Mouse (Mus musculus) neural tube, embryonic 12.5 days (tissue): ENCODE measurements at regions not wholly inside any gene's neighbourhood (a gene's known extent, or its start where the extent isn't known, plus 50 kb on each side); places are given as distances from the start of the nearest gene placed in this dataset.
"Not testable (repeated sequence)": the region's sequence is repeated elsewhere in the genome, so short reads cannot be mapped to it uniquely, and the experiment has no call there.

Experiments
- ATAC-seq: fragments of 200-750 bp; cut with Nextera tagmentation; 2 replicates; pipeline ENCODE4 v1.8.0; 2017; ENCODE audit warnings: low read depth, mild to moderate bottlenecking, moderate TSS enrichment, moderate library complexity; ENCODE audit not compliant: low FRiP score
- H3K27ac ChIP-seq: fragments of 300-500 bp; sonication (generic); 2 replicates; pipeline ENCODE4 v1.5.1; 2016
- H3K27me3 ChIP-seq: fragments of 300-500 bp; sonication (generic); replicated peaks from 2 replicates; pipeline ENCODE4 v1.6.1; 2016; ENCODE audit warnings: mild to moderate bottlenecking
- H3K36me3 ChIP-seq: fragments of 300-500 bp; sonication (generic); 2 replicates; pipeline ENCODE4 v1.6.1; 2016; ENCODE audit warnings: mild to moderate bottlenecking
- H3K4me1 ChIP-seq: fragments of 300-500 bp; sonication (generic); 2 replicates; pipeline ENCODE4 v1.6.1; 2016
- H3K4me2 ChIP-seq: fragments of 300-500 bp; sonication (generic); replicated peaks from 2 replicates; pipeline ENCODE4 v1.6.1; 2016; ENCODE audit warnings: mild to moderate bottlenecking
- H3K4me3 ChIP-seq: fragments of 300-500 bp; sonication (generic); 2 replicates; pipeline ENCODE4 v1.5.1; 2016
- H3K9ac ChIP-seq: fragments of 300-500 bp; sonication (generic); 2 replicates; pipeline ENCODE4 v1.6.1; 2016; ENCODE audit warnings: mild to moderate bottlenecking
- H3K9me3 ChIP-seq: fragments of 300-500 bp; sonication (generic); 2 replicates; pipeline ENCODE4 v1.6.1; 2016; ENCODE audit warnings: mild to moderate bottlenecking
- WGBS: fragments of 180-500 bp; shearing (Covaris S2); methylation state at CpG from one replicate; pipeline ENCODE4 v1.1.7; 2016; 5-methylcytosine and 5-hydroxymethylcytosine counted together

GRCm38 (mm10) chr19:35150780-35151725 is 228.9 kb downstream of the Kif20b start:
- Histone ChIP-seq H3K9me3 (no peaks in the 10 kb centered on the region), H3K27ac (no peak overlapping the region), H3K36me3 (no peaks in the 10 kb centered on the region), H3K4me2 (no peak overlapping the region), H3K9ac (no peak overlapping the region), H3K27me3 (no peaks in the 10 kb centered on the region), H3K4me1 (no peaks in the 10 kb centered on the region), H3K4me3 (no peak overlapping the region)
- WGBS, result 77% methylated on average over 6 of the region's 6 CpGs
- ATAC-seq, result no peak

DNA sequence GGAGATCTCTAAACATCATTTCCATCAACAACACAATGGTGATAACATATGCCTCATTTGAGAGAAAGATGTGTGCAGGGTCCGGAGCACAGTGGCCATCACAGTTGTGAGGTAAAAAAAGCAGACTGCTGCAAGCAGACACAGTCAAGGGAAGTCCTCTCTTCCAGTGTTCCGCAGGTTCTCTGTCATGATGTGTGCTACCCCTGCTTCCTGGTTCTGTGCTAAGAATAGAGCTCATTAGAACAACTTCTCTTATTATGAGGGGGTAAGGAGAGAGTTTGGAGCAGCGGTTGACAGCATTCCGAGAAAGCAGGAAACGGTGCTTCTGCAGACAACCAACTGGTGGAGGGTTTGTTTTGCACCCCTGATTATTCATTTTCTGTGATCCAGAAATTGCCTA is 229.7 kb downstream of the Kif20b start:
- Histone ChIP-seq H3K27me3 (no peaks in the 10 kb centered on the region), H3K27ac (no peak overlapping the region), H3K4me2 (no peak overlapping the region), H3K4me3 (no peak overlapping the region), H3K4me1 (no peaks in the 10 kb centered on the region), H3K9ac (no peak overlapping the region), H3K9me3 (no peaks in the 10 kb centered on the region), H3K36me3 (no peaks in the 10 kb centered on the region)
- WGBS, result 87% methylated on average over 5 of the region's 5 CpGs
- no peak for ATAC-seq

DNA sequence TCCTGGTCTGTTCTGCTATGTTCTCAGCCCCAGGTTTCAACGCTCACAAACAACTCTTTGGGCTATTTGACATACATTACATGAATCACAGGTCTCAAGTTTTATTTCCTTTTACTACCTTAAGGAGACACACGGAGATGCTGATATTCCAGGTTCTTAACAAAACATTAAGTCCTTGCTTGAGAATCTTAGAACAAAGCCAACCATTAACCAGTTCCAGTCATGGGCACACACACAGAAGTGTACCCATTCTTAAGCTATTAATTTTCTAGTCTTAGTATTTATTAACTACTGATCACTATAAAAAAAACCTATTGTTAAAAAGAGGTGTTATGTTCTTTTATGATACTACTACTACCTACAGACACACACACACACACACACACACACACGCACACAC is 235.7 kb downstream of the Kif20b start:
- no peaks in the 10 kb centered on the region for H3K36me3 ChIP-seq
- no peak overlapping the region for H3K4me2 ChIP-seq
- H3K4me3 ChIP-seq, result no peak overlapping the region
- H3K27me3 ChIP-seq, result no peaks in the 10 kb centered on the region
- no peaks in the 10 kb centered on the region for H3K9me3 ChIP-seq
- no peaks in the 10 kb centered on the region for H3K4me1 ChIP-seq
- no peak for ATAC-seq
- H3K27ac ChIP-seq, result no peak overlapping the region
- WGBS, result 95% methylated on average over 3 of the region's 3 CpGs
- H3K9ac ChIP-seq, result no peak overlapping the region

GRCm38 (mm10) chr19:35164727-35165126 is 242.6 kb downstream of the Kif20b start:
- H3K27me3 ChIP-seq, result no peaks in the 10 kb centered on the region
- no peaks in the 10 kb centered on the region for H3K4me1 ChIP-seq
- ATAC-seq, result no peak
- H3K27ac ChIP-seq, result no peak overlapping the region
- WGBS, result 87% methylated on average over 2 of the region's 2 CpGs
- no peaks in the 10 kb centered on the region for H3K9me3 ChIP-seq
- no peak overlapping the region for H3K4me2 ChIP-seq
- no peak overlapping the region for H3K9ac ChIP-seq
- H3K4me3 ChIP-seq, result no peak overlapping the region
- H3K36me3 ChIP-seq, result no peaks in the 10 kb centered on the region

GRCm38 (mm10) chr19:35170554-35170953 is 248.4 kb downstream of the Kif20b start:
- Histone ChIP-seq H3K27ac (no peak overlapping the region), H3K4me2 (no peak overlapping the region), H3K9ac (no peak overlapping the region), H3K4me1 (no peaks in the 10 kb centered on the region), H3K36me3 (no peaks in the 10 kb centered on the region), H3K27me3 (no peaks in the 10 kb centered on the region), H3K9me3 (no peaks in the 10 kb centered on the region), H3K4me3 (no peak overlapping the region)
- no peak for ATAC-seq
- WGBS, result 57% methylated on average over 2 of the region's 2 CpGs

DNA sequence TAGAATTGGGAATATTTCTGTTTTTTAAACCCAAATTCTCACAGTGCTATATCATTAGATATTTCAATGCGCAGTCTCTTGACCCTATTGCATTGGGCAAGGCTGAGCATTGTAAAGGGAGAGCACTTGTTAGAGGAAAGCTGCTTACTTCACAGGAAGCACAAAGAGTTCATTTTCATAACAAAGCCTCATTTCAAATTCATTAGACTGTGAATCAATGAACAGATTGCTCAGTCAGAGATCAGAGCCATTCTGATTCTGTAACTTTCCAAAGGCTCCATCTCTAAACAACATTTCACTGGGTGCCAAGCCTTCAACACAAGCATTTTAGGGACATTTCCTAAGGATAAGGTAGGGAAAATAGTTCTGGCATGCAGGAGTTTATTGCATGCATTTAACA is 257.9 kb downstream of the Kif20b start:
- no peak overlapping the region for H3K27ac ChIP-seq
- H3K9me3 ChIP-seq, result no peaks in the 10 kb centered on the region
- ATAC-seq, result no peak
- H3K36me3 ChIP-seq, result no peaks in the 10 kb centered on the region
- no peak overlapping the region for H3K9ac ChIP-seq
- H3K4me1 ChIP-seq, result no peaks in the 10 kb centered on the region
- no peak overlapping the region for H3K4me2 ChIP-seq
- no peak overlapping the region for H3K4me3 ChIP-seq
- 75% methylated on average over 1 of the region's 1 CpGs for WGBS
- no peaks in the 10 kb centered on the region for H3K27me3 ChIP-seq

GRCm38 (mm10) chr19:35205557-35206239 is 283.5 kb downstream of the Kif20b start:
- Histone ChIP-seq H3K27ac (no peak overlapping the region), H3K27me3 (no peaks in the 10 kb centered on the region), H3K36me3 (no peaks in the 10 kb centered on the region), H3K4me1 (no peaks in the 10 kb centered on the region), H3K9me3 (no peaks in the 10 kb centered on the region), H3K9ac (no peak overlapping the region), H3K4me3 (no peak overlapping the region), H3K4me2 (no peak overlapping the region)
- peak; percentile 57; the same call in 1 of the 2 replicates for ATAC-seq
- WGBS, result 83% methylated on average over 5 of the region's 5 CpGs

DNA sequence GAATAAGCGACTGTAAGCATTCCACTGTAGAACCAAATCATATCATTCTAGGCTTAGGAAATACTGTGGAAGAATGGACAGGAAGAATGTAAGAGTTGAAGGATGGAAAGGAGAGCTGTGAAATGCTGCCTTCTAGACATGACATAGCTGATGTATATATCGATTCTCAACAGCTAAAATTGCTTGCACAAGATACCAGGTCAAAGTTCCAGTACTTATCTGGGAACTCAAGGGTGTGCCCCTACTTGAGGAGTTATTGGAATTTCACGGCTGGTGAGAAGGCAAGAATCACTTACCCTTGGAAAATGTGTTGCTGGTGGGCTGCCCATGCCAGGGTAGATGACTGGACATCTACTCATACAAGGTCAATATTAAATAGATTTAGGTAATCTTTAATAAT is 322.0 kb downstream of the Kif20b start:
- H3K27me3 ChIP-seq, result no peaks in the 10 kb centered on the region
- H3K27ac ChIP-seq, result no peak overlapping the region
- no peaks in the 10 kb centered on the region for H3K9me3 ChIP-seq
- no peaks in the 10 kb centered on the region for H3K4me1 ChIP-seq
- no peak overlapping the region for H3K4me3 ChIP-seq
- no peak for ATAC-seq
- 85% methylated on average over 3 of the region's 3 CpGs for WGBS
- no peaks in the 10 kb centered on the region for H3K36me3 ChIP-seq
- H3K9ac ChIP-seq, result no peak overlapping the region
- H3K4me2 ChIP-seq, result no peak overlapping the region

DNA sequence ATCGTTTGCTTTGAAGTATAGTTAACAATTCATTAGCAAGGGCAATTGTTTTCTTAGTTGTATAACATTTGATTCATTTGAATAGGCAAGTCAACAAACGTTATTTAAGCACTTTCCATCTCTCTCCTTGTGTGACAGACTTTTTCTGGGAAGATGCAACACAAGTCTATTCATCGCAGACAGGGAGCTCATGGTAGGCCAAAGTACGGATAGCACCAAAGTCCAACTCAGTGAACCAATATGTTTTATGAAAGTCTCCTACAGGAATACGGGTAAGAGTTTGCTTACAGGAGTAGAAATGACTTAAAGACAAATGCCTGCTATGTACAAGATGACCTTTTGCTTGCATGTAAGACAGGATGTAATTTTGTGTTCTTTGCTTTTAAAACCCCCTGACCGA is 325.4 kb downstream of the Kif20b start:
- 84% methylated on average over 6 of the region's 6 CpGs for WGBS
- Histone ChIP-seq H3K9ac (no peak overlapping the region), H3K4me3 (no peak overlapping the region), H3K9me3 (no peaks in the 10 kb centered on the region), H3K27me3 (no peaks in the 10 kb centered on the region), H3K4me2 (no peak overlapping the region), H3K27ac (no peak overlapping the region), H3K4me1 (no peaks in the 10 kb centered on the region), H3K36me3 (no peaks in the 10 kb centered on the region)
- ATAC-seq, result no peak

DNA sequence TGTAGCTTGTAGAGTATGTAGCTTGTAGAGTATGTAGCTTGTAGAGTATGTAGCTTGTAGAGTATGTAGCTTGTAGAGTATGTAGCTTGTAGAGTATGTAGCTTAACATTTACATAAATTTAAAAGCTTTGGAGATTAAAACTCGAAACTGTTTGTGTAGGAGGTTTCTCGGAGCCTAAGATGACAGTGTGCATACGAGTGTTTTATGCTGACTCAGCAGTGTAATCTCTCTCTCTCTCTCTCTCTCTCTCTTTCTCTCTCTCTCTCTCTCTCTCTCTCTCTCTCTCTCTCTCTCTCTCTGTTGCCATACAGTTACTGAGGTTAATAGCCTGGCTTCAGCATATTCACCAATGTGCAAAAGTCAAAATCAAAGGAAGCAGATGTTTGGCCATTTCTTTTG is 336.5 kb downstream of the Kif20b start:
- WGBS, result 76% methylated on average over 3 of the region's 3 CpGs
- not testable (repeated sequence) for H3K4me1 ChIP-seq, H3K9ac ChIP-seq, H3K4me3 ChIP-seq, H3K36me3 ChIP-seq, H3K4me2 ChIP-seq, H3K27ac ChIP-seq, ATAC-seq, H3K9me3 ChIP-seq, H3K27me3 ChIP-seq

GRCm38 (mm10) chr19:35263101-35263500 is 340.9 kb downstream of the Kif20b start:
- Histone ChIP-seq H3K9ac (no peak overlapping the region), H3K36me3 (no peaks in the 10 kb centered on the region), H3K4me3 (no peak overlapping the region), H3K4me1 (no peaks in the 10 kb centered on the region), H3K4me2 (no peak overlapping the region), H3K27me3 (no peaks in the 10 kb centered on the region), H3K9me3 (no peaks in the 10 kb centered on the region), H3K27ac (no peak overlapping the region)
- ATAC-seq, result no peak

GRCm38 (mm10) chr19:35278395-35278794 is 356.2 kb downstream of the Kif20b start:
- H3K4me3 ChIP-seq, result no peak overlapping the region
- WGBS, result 31% methylated on average over 2 of the region's 2 CpGs
- no peaks in the 10 kb centered on the region for H3K4me1 ChIP-seq
- no peak overlapping the region for H3K4me2 ChIP-seq
- H3K9me3 ChIP-seq, result no peaks in the 10 kb centered on the region
- no peak overlapping the region for H3K9ac ChIP-seq
- no peak overlapping the region for H3K27ac ChIP-seq
- H3K27me3 ChIP-seq, result no peaks in the 10 kb centered on the region
- H3K36me3 ChIP-seq, result no peaks in the 10 kb centered on the region
- no peak for ATAC-seq
